Comparison of ENCODE assay signal across 8 mouse cellular contexts in genomic region chr11:58008437-58009050, GRCm38 (mm10). TPM values are rescaled to one million over a fixed set of nuclear protein-coding genes. Genes with fewer than 3 reads are reported as not detected.
A peak's percentile ranks its signal among the peaks of the same experiment; 100 is the strongest.
DNase-seq lines count a peak whose midpoint lies in the region; ATAC-seq and TF ChIP-seq lines count a peak whose summit lies in the region.

No protein-coding gene starts in this region.

- in situ Hi-C loops in Patski (cut with MboI; ENCODE audit: low pct_unique_long_range_greater_than_20kb): loop anchor here (5.0 kb wide), 1 partner anchor 46 kb away; no protein-coding TSS in a partner anchor

- peak overlapping the region; percentile 94 for H3K27ac ChIP-seq in hindbrain, embryonic 13.5 days

- POLR2A ChIA-PET in Patski (lab: Charles Lee): interaction anchor here (1.0 kb wide), 1 partner anchor 12 kb away, joined by 3 read pairs; no protein-coding TSS in a partner anchor

- CTCF ChIA-PET in Patski (lab: Charles Lee): no interaction called here

- peak overlapping the region; percentile 88 for H3K4me2 ChIP-seq in hindbrain, embryonic 13.5 days

- H3K27me3 ChIP-seq in Patski: no peaks in the 10 kb centered on the region
- no peaks in the 10 kb centered on the region for H3K27me3 ChIP-seq in hindbrain, embryonic 13.5 days

- no peaks in the 10 kb centered on the region for H3K9me3 ChIP-seq in hindbrain, embryonic 13.5 days

- DNase-seq in Patski (ENCODE audit: low read depth, low spot score): no peak
- DNase-seq in cerebellum, postnatal 10 days: peak; percentile 96 to 97
- DNase-seq in frontal cortex, postnatal 14 days (ENCODE audit: low spot score in 2 of 2): peak; percentile 58 to 67
- peak; percentile 59 to 66 for DNase-seq in layer of hippocampus, postnatal 25 days (ENCODE audit: extremely low spot score in 1 of 2, low spot score in 1 of 2)
- peak; percentile 81 for DNase-seq in lung, postnatal 14 days
- DNase-seq in ovary, postnatal 36 days (ENCODE audit: low spot score): peak; percentile 85
- DNase-seq in thymus, postnatal 14 days: peak; percentile 88

- H3K9ac ChIP-seq in hindbrain, embryonic 13.5 days: peak overlapping the region; percentile 96

- H3K4me1 ChIP-seq in hindbrain, embryonic 13.5 days (replicated peaks): peaks cover 28% of the 10 kb centered on the region

- WGBS in hindbrain, embryonic 13.5 days: under 1% methylated on average over 46 of the region's 74 CpGs

- peak; percentile 64 for ATAC-seq in Patski
- peak; percentile 89 for ATAC-seq in hindbrain, embryonic 13.5 days (ENCODE audit: low FRiP score)

- H3K4me3 ChIP-seq in hindbrain, embryonic 13.5 days: peak overlapping the region; percentile 98

- TF ChIP-seq CTCF in Patski (IDR thresholded peaks at IDR 0.05): no peak

- H3K36me3 ChIP-seq in hindbrain, embryonic 13.5 days: no peaks in the 10 kb centered on the region

RNA-seq across cellular contexts. Expression of gene Larp1, which starts 0.3 kb away (rescaled TPM):
- 71.9 TPM for polyA plus RNA-seq in Patski (2021)
- 16.4 and 17.4 TPM in 2 replicates for polyA plus RNA-seq in hindbrain, embryonic 13.5 days (2015; fragmentation: Nextera tagmentation; extraction: Ambion mirVana)
- 10 to 100 TPM; 84.6 to 93.1 TPM for total RNA-seq in layer of hippocampus, postnatal 25 days (2021)
